Mouse (Mus musculus): ENCODE measurements around the gene Grik1.

- no peak for TF ChIP-seq CTCF (conservative IDR thresholded peaks at IDR 0.05; ENCODE audit: low read length)
- TF ChIP-seq NANOG (IDR thresholded peaks at IDR 0.05; ENCODE audit: borderline replicate concordance, low read length), result no peak
- TF ChIP-seq POU5F1 (IDR thresholded peaks at IDR 0.05; ENCODE audit: borderline replicate concordance, low read length), result no peak
Observed at GRCm38 (mm10) chr16:87944318-87944717, 345.7 kb downstream of the Grik1 start.
